Mouse (Mus musculus) testis, postnatal 10 days (tissue): ENCODE results near the gene She.

Experiments
- DNase-seq: peaks from one replicate; pipeline ENCODE4 v3.0.0; 2021; ENCODE audit warnings: low spot score

The She gene

GRCm38 (mm10) chr3:89863716-89864509 lies 32.7 kb downstream of the She start:
- DNase-seq, result no peak

- peak; percentile 69 for DNase-seq
Observed at GRCm38 (mm10) chr3:89865020-89865419, 33.9 kb downstream of the She start.

GRCm38 (mm10) chr3:89865764-89866163 lies 34.6 kb downstream of the She start:
- no peak for DNase-seq

GRCm38 (mm10) chr3:89867651-89868050 lies 36.5 kb downstream of the She start:
- no peak for DNase-seq

- DNase-seq, result peak; percentile 80
Observed at GRCm38 (mm10) chr3:89868357-89868756, 37.2 kb downstream of the She start.

GRCm38 (mm10) chr3:89868956-89869355 lies 37.8 kb downstream of the She start:
- no peak for DNase-seq

GRCm38 (mm10) chr3:89869556-89869955 lies 38.4 kb downstream of the She start:
- DNase-seq, result no peak

GRCm38 (mm10) chr3:89870472-89871271 lies 39.5 kb downstream of the She start:
- no peak for DNase-seq

- no peak for DNase-seq
Observed at GRCm38 (mm10) chr3:89871339-89871914, 40.3 kb downstream of the She start.

GRCm38 (mm10) chr3:89872209-89872608 lies 41.0 kb downstream of the She start:
- no peak for DNase-seq

- no peak for DNase-seq
Observed at GRCm38 (mm10) chr3:89872684-89873083, 41.5 kb downstream of the She start.

- DNase-seq, result no peak
Observed at GRCm38 (mm10) chr3:89874076-89874475, 42.9 kb downstream of the She start.

- no peak for DNase-seq
Observed at GRCm38 (mm10) chr3:89875021-89875420, 43.9 kb downstream of the She start.

GRCm38 (mm10) chr3:89875781-89876180 lies 44.6 kb downstream of the She start:
- DNase-seq, result no peak

GRCm38 (mm10) chr3:89876469-89876868 lies 45.3 kb downstream of the She start:
- DNase-seq, result no peak

GRCm38 (mm10) chr3:89877129-89877528 lies 46.0 kb downstream of the She start:
- no peak for DNase-seq

GRCm38 (mm10) chr3:89878456-89878855 lies 47.3 kb downstream of the She start:
- DNase-seq, result no peak

- no peak for DNase-seq
Observed at GRCm38 (mm10) chr3:89879326-89879725, 48.2 kb downstream of the She start.

- DNase-seq, result no peak
Observed at GRCm38 (mm10) chr3:89880036-89880851, 49.1 kb downstream of the She start.

GRCm38 (mm10) chr3:89882556-89883181 lies 51.5 kb downstream of the She start:
- DNase-seq, result no peak

- no peak for DNase-seq
Observed at GRCm38 (mm10) chr3:89883582-89884041, 52.4 kb downstream of the She start.
